Mouse (Mus musculus) embryonic facial prominence, embryonic 13.5 days (tissue): ENCODE results near the gene L1td1. TPM values are rescaled to one million over a fixed set of nuclear protein-coding genes. Genes with fewer than 3 reads are reported as not detected.

Experiments used
- ATAC-seq: fragments of 200-750 bp; cut with Nextera tagmentation; 2 replicates; pipeline ENCODE4 v1.8.0; 2017; ENCODE audit warnings: low read depth; ENCODE audit not compliant: insufficient number of reproducible peaks, insufficient read depth, low FRiP score, low TSS enrichment
- H3K27ac ChIP-seq: fragments of 300-500 bp; sonication (generic); 2 replicates; pipeline ENCODE4 v1.5.1; 2015; ENCODE audit warnings: moderate library complexity, mild to moderate bottlenecking, inconsistent platforms
- H3K27me3 ChIP-seq: fragments of 300-500 bp; sonication (generic); 2 replicates; pipeline ENCODE4 v1.6.1; 2015; ENCODE audit warnings: mild to moderate bottlenecking, inconsistent platforms
- H3K36me3 ChIP-seq: fragments of 300-500 bp; sonication (generic); 2 replicates; pipeline ENCODE4 v1.6.1; 2015; ENCODE audit warnings: mild to moderate bottlenecking, inconsistent platforms
- H3K4me1 ChIP-seq: fragments of 300-500 bp; sonication (generic); 2 replicates; pipeline ENCODE4 v1.6.1; 2015; ENCODE audit warnings: inconsistent platforms
- H3K4me2 ChIP-seq: fragments of 300-500 bp; sonication (generic); 2 replicates; pipeline ENCODE4 v1.6.1; 2015; ENCODE audit warnings: moderate library complexity, mild to moderate bottlenecking, inconsistent platforms
- H3K4me3 ChIP-seq: fragments of 300-500 bp; sonication (generic); 2 replicates; pipeline ENCODE4 v1.5.1; 2015; ENCODE audit warnings: mild to moderate bottlenecking, inconsistent platforms
- H3K9ac ChIP-seq: fragments of 300-500 bp; sonication (generic); 2 replicates; pipeline ENCODE4 v1.6.1; 2015; ENCODE audit warnings: mild to moderate bottlenecking, inconsistent platforms
- H3K9me3 ChIP-seq: fragments of 300-500 bp; sonication (generic); 2 replicates; pipeline ENCODE4 v1.6.1; 2016; ENCODE audit warnings: inconsistent platforms
- WGBS: fragments of 180-500 bp; shearing (Covaris S2); methylation state at CpG from one replicate; pipeline ENCODE4 v1.1.7; 2015; ENCODE audit warnings: mixed read lengths; 5-methylcytosine and 5-hydroxymethylcytosine counted together
- polyA plus RNA-seq: library from polyadenylated mRNA; unstranded; fragments of >200 nt; fragmentation: Nextera tagmentation; extraction: Ambion mirVana; gene quantifications from 2 replicates; pipeline ENCODE4 v1.2.1, GENCODE M21; 2015

Gene L1td1
- polyA plus RNA-seq, 1 experiment from 2014 or later: 1.7 TPM

GRCm38 (mm10) chr4:98778219-98778618 lies 51.7 kb downstream of the L1td1 start:
- no peaks in the 10 kb centered on the region for H3K27me3 ChIP-seq
- H3K27ac ChIP-seq: no peak overlapping the region
- H3K4me2 ChIP-seq: peak overlapping the region; percentile 14
- 0 out of 2 replicates have a peak overlapping the region, but pooled peaks have one; percentile 11 for H3K9ac ChIP-seq
- H3K4me3 ChIP-seq: no peak overlapping the region
- H3K36me3 ChIP-seq: peaks cover 16% of the 10 kb centered on the region
- peaks cover 47% of the 10 kb centered on the region for H3K4me1 ChIP-seq
- H3K9me3 ChIP-seq: no peaks in the 10 kb centered on the region
- ATAC-seq: no peak
- whole genome bisulfite sequencing: 14% methylated on average over 16 of the region's 16 CpGs

- Histone ChIP-seq H3K9ac (no peak overlapping the region), H3K36me3 (peaks cover 14% of the 10 kb centered on the region), H3K4me3 (no peak overlapping the region), H3K4me2 (no peak overlapping the region), H3K27me3 (no peaks in the 10 kb centered on the region), H3K4me1 (peaks cover 34% of the 10 kb centered on the region), H3K9me3 (no peaks in the 10 kb centered on the region), H3K27ac (no peak overlapping the region)
- WGBS: 51% methylated on average over 8 of the region's 8 CpGs
- ATAC-seq: no peak
These were observed 59.3 kb downstream of the L1td1 start for GRCm38 (mm10) chr4:98785851-98786250.

GRCm38 (mm10) chr4:98786281-98786680 lies 59.7 kb downstream of the L1td1 start:
- Histone ChIP-seq H3K36me3 (peaks cover 14% of the 10 kb centered on the region), H3K27me3 (no peaks in the 10 kb centered on the region), H3K9ac (no peak overlapping the region), H3K27ac (no peak overlapping the region), H3K4me1 (peaks cover 35% of the 10 kb centered on the region), H3K9me3 (no peaks in the 10 kb centered on the region), H3K4me3 (no peak overlapping the region), H3K4me2 (no peak overlapping the region)
- no peak for ATAC-seq
- 53% methylated on average over 3 of the region's 3 CpGs for WGBS

Other genes with a start within 250 kb of the L1td1 start
- 3.2 and 3.4 TPM in 2 replicates for gene Kank4, start 90.8 kb downstream of the L1td1 start, polyA plus RNA-seq
- not detected in 2 replicates for gene I0C0044D17Rik, start 97.1 kb downstream of the L1td1 start, polyA plus RNA-seq
- 107 and 109 TPM in 2 replicates for gene Usp1, start 197.1 kb downstream of the L1td1 start, polyA plus RNA-seq